In genomic region chr8:104103462-104103861, GRCm38 (mm10) we compare ENCODE assay signal across 9 mouse cellular contexts. TPM values are rescaled to one million over a fixed set of nuclear protein-coding genes. Genes with fewer than 3 reads are reported as not detected.
DNase-seq lines count a peak whose midpoint lies in the region; ATAC-seq lines count a peak whose summit lies in the region.
"Had no signal": no experiment of that assay in that cellular context is flagged by ENCODE, and none has a peak within 500 bp of the region (broad histone marks: within the 10 kb centered on the region; RNA-seq: fewer than 3 reads in every experiment).

No protein-coding gene starts in this region.

- H3K4me2 ChIP-seq in liver, embryonic 13.5 days = no peak overlapping the region
- H3K4me2 ChIP-seq in liver, embryonic 12.5 days = no peak overlapping the region
- peak overlapping the region; percentile 57 for H3K4me2 ChIP-seq in heart, embryonic 11.5 days
- H3K4me2 ChIP-seq in kidney, embryonic 15.5 days = peak overlapping the region; percentile 29

- no peaks in the 10 kb centered on the region for H3K36me3 ChIP-seq in liver, embryonic 13.5 days
- H3K36me3 ChIP-seq in liver, embryonic 12.5 days = no peaks in the 10 kb centered on the region
- H3K36me3 ChIP-seq in heart, embryonic 11.5 days (ENCODE audit: control insufficient read depth, insufficient read depth, low read length) = no peaks in the 10 kb centered on the region
- no peaks in the 10 kb centered on the region for H3K36me3 ChIP-seq in kidney, embryonic 15.5 days

- no peaks in the 10 kb centered on the region for H3K9me3 ChIP-seq in liver, embryonic 13.5 days (replicated peaks)
- H3K9me3 ChIP-seq in liver, embryonic 12.5 days (replicated peaks) = no peaks in the 10 kb centered on the region
- no peaks in the 10 kb centered on the region for H3K9me3 ChIP-seq in heart, embryonic 11.5 days (replicated peaks; ENCODE audit: control insufficient read depth, low read length)
- no peaks in the 10 kb centered on the region for H3K9me3 ChIP-seq in kidney, embryonic 15.5 days (replicated peaks)
- H3K9me3 ChIP-seq: megakaryocyte, embryonic 14.5 days had no signal

- no peak for DNase-seq in liver, embryonic 13.5 days
- DNase-seq in lung, postnatal 36 days = peak; percentile 55
- DNase-seq in spleen, adult 12 weeks (ENCODE audit: low spot score) = no peak
- no peak for DNase-seq in cerebellum, adult 9-11 months
- no peak for DNase-seq in left cerebral cortex, postnatal 10 days (ENCODE audit: extremely low spot score in 1 of 2, low spot score in 2 of 2)

- H3K4me1 ChIP-seq in liver, embryonic 13.5 days (replicated peaks) = peaks cover 30% of the 10 kb centered on the region
- peaks cover 35% of the 10 kb centered on the region for H3K4me1 ChIP-seq in liver, embryonic 12.5 days
- H3K4me1 ChIP-seq in heart, embryonic 11.5 days (ENCODE audit: control insufficient read depth, insufficient read depth, low read length) = peaks cover 7% of the 10 kb centered on the region
- H3K4me1 ChIP-seq in kidney, embryonic 15.5 days = peaks cover 34% of the 10 kb centered on the region

- H3K27ac ChIP-seq in liver, embryonic 13.5 days = no peak overlapping the region
- H3K27ac ChIP-seq in liver, embryonic 12.5 days = no peak overlapping the region
- peak overlapping the region; percentile 59; the same call in 1 of the 2 replicates for H3K27ac ChIP-seq in heart, embryonic 11.5 days (ENCODE audit: low read depth, low read length)
- peak overlapping the region; percentile 64 for H3K27ac ChIP-seq in kidney, embryonic 15.5 days

- intact Hi-C loops in left cerebral cortex, postnatal 10 days (cut with DNase I) = loop anchor here (5.0 kb wide), 1 partner anchor 39 kb away; no protein-coding TSS in a partner anchor

- H3K4me3 ChIP-seq in liver, embryonic 13.5 days (replicated peaks) = 0 out of 2 replicates have a peak overlapping the region, but pooled peaks have one; percentile 21
- H3K4me3 ChIP-seq in liver, embryonic 12.5 days = no peak overlapping the region
- peak overlapping the region; percentile 44 for H3K4me3 ChIP-seq in heart, embryonic 11.5 days (ENCODE audit: low read depth, low read length)
- peak overlapping the region; percentile 37 for H3K4me3 ChIP-seq in kidney, embryonic 15.5 days (replicated peaks)
- H3K4me3 ChIP-seq: megakaryocyte, embryonic 14.5 days had no signal

- no peak for ATAC-seq in liver, embryonic 13.5 days (ENCODE audit: low read depth)
- ATAC-seq in liver, embryonic 12.5 days = no peak
- ATAC-seq in heart, embryonic 11.5 days (replicated peaks; ENCODE audit: insufficient number of reproducible peaks, low FRiP score, low TSS enrichment) = no peak
- ATAC-seq in kidney, embryonic 15.5 days (replicated peaks; ENCODE audit: low FRiP score) = no peak

- 27% methylated on average over 7 of the region's 7 CpGs for WGBS in liver, embryonic 13.5 days (ENCODE audit: insufficient replicate concordance)
- WGBS in liver, embryonic 12.5 days (ENCODE audit: insufficient replicate concordance) = 29% methylated on average over 7 of the region's 7 CpGs
- WGBS in heart, embryonic 11.5 days (ENCODE audit: insufficient replicate concordance) = 57% methylated on average over 7 of the region's 7 CpGs
- WGBS in kidney, embryonic 15.5 days = 57% methylated on average over 7 of the region's 7 CpGs

- H3K27me3 ChIP-seq in liver, embryonic 13.5 days = no peaks in the 10 kb centered on the region; the same call in 1 of the 2 replicates
- no peaks in the 10 kb centered on the region for H3K27me3 ChIP-seq in liver, embryonic 12.5 days (replicated peaks)
- no peaks in the 10 kb centered on the region for H3K27me3 ChIP-seq in heart, embryonic 11.5 days (ENCODE audit: control insufficient read depth, insufficient read depth, low read length)
- no peaks in the 10 kb centered on the region for H3K27me3 ChIP-seq in kidney, embryonic 15.5 days

- H3K9ac ChIP-seq in liver, embryonic 13.5 days = no peak overlapping the region
- no peak overlapping the region for H3K9ac ChIP-seq in liver, embryonic 12.5 days
- peak overlapping the region; percentile 69 for H3K9ac ChIP-seq in heart, embryonic 11.5 days (ENCODE audit: low read depth, low read length)
- 0 out of 2 replicates have a peak overlapping the region, but pooled peaks have one; percentile 10 for H3K9ac ChIP-seq in kidney, embryonic 15.5 days

RNA-seq across cellular contexts. Expression of gene Cdh5, which starts 2.0 kb away (rescaled TPM):
- 6.0 and 8.0 TPM in 2 replicates for polyA plus RNA-seq in liver, embryonic 13.5 days (2015; fragmentation: Nextera tagmentation; extraction: Ambion mirVana)
- 9.4 and 9.9 TPM in 2 replicates for polyA plus RNA-seq in liver, embryonic 12.5 days (2016; fragmentation: Nextera tagmentation; extraction: Ambion mirVana)
- polyA plus RNA-seq in heart, embryonic 11.5 days (2014; fragmentation: Nextera tagmentation; extraction: Ambion mirVana) = 42.6 and 46.0 TPM in 2 replicates
- 35.9 and 38.3 TPM in 2 replicates for polyA plus RNA-seq in kidney, embryonic 15.5 days (2015; fragmentation: Nextera tagmentation; extraction: Ambion mirVana)
- 10 to 100 TPM; 16.8 to 19.1 TPM for total RNA-seq in left cerebral cortex, postnatal 10 days (2021)

Comparison
In these comparisons a context has a peak if more than half of its experiments do, and no peak if none do; other contexts are left out.
1. H3K27ac ChIP-seq: peak in heart, embryonic 11.5 days (single experiment) and kidney, embryonic 15.5 days (single experiment); none in liver, embryonic 13.5 days (single experiment) and liver, embryonic 12.5 days (single experiment).
2. H3K4me2 ChIP-seq: peak in heart, embryonic 11.5 days (single experiment) and kidney, embryonic 15.5 days (single experiment); none in liver, embryonic 13.5 days (single experiment) and liver, embryonic 12.5 days (single experiment).
3. H3K9ac ChIP-seq: peak in heart, embryonic 11.5 days (single experiment) and kidney, embryonic 15.5 days (single experiment); none in liver, embryonic 13.5 days (single experiment) and liver, embryonic 12.5 days (single experiment).